Mouse (Mus musculus): ENCODE measurements around the gene Pde3b.
"Not testable (repeated sequence)": the region's sequence is repeated elsewhere in the genome, so short reads cannot be mapped to it uniquely, and the experiment has no call there.

The Pde3b gene

DNA sequence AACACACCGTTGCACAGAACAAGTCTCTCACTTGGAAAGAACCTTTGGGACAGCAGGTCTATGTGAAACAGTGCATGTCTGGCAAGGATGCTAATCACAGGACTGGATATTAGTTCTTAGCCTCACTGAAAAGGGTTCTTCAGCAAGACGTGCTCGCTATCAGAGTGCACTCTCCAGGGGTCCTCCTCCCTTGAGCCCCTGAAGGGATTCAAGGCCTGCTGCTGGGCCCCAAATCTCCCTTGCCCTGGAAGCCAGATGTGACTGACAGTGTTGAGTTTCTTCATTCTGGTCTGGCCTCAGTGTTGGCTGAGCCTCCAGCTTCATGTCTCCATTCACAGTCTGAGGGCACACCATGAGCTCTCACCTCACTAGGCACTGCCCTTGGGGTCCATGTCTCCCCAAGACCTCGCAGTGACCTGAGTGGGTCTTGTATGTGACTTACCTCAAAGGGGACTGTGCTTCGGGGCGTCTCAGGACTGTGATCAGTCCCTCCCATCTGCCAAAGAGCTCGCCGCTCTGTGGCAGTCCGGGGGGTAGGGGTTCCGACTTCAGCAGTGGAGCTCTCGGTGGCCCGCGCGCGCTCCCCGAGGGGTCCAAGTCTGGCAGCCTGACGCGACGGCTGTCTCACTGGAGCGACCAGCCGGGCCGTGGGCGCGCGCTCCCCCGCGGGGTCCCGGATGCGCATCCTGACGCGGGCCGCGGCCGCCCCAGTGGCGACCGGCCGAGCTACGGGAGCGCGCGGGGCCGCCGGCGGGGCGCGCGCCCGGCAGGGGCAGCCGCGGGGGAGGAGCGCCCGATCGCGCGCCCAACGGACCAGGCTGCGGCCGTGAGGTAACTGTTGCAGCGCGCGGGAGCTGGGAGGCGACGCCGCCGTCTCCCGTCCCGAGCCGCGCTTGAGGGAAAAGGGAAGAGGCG lies at the start of gene Pde3b:
TSS of gene Pde3b (plus strand) at position 861 of the 915 bp plus-strand sequence.
- peak; percentile 69 for DNase-seq

DNA sequence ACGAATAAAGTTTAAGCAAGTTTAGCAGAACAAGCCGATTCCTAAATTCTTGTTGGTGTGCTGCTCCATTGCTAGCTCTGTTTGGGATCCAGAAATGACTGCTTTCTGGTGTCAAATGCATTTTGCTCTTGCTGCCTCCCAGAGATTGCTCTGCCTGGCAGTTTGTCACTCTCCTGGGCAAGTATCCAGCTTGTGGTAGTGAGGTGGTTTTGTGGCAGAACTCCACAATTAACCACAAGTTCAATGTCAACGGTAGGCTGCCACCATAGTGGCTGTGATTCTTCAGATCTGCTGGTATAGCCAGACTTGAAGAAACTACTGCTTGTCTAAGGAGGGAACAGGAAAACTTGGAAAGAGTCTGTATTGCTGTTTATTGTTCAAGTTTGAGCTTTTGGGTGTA lies 13.0 kb upstream of the Pde3b start:
- no peak for DNase-seq

DNA sequence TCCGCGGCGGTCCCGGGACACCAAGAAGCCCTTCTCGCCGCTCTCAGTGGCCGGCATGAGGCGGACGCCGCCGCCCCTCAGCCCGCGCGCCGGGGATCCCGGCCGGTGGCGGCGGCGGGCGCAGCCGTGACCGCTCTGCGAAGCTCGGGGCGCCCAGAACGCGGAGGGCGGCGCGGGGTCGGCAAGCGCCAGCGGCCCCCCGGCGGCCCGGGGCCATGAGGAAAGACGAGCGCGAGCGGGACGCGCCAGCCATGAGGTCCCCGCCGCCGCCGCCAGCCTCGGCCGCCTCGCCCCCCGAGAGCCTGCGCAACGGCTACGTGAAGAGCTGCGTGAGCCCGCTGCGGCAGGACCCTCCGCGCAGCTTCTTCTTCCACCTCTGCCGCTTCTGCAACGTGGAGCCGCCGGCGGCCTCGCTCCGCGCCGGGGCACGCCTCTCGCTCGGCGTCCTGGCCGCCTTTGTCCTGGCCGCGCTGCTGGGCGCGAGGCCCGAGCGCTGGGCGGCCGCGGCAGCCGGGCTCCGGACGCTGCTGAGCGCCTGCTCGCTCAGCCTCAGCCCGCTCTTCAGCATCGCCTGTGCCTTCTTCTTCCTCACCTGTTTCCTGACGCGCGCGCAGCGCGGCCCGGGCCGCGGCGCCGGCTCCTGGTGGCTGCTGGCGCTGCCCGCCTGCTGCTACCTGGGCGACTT lies 397 bp downstream of the Pde3b start:
- DNase-seq = peak; percentile 37

DNA sequence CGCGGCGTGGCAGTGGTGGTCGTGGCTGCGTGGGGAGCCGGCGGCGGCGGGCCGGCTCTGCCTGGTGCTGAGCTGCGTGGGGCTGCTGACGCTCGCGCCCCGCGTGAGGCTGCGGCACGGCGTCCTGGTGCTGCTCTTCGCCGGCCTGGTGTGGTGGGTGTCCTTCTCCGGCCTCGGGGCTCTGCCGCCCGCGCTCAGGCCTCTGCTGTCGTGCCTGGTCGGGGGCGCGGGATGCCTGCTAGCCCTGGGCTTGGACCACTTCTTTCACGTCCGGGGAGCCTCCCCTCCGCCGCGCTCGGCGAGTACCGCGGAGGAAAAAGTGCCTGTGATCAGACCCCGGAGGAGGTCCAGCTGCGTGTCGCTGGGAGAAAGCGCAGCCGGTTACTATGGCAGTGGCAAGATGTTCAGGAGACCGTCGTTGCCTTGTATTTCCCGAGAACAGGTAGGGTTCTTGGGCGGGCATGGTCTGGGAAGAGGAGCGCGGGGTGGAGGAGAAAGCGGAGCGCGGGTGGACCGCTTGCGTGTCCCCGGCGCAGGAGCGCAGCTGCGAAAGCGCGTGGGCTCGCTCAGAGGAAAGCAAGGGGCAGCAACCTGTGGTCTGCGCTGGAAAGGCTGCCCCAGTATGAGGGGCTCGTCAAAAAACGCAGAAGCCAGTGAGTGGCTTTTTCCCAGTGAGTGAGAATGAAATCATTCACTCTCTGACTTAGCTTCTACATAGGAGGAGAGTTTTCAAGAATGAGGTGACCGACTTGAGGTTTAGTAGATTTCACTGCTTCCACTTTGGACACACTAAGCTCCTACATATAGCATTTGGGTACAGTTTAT lies 1.2 kb downstream of the Pde3b start:
- DNase-seq = peak; percentile 15

DNA sequence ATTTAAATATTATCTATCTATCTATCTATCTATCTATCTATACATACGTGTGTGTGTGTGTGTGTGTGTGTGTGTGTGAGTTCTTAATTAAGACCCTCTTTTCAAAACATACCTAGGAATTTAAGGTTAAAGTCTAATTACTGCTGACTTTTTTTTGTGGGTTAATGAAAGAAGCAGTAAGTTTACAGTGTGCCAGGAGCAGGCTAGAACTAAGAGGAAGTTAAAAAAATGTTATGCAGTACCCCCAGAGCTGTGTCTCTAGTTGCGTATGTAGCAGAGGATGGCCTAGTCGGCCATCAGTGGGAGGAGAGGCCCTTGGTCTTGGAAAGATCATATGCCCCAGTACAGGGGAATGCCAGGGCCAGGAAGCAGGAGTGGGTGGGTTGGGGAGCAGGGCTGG lies 4.2 kb downstream of the Pde3b start:
- not testable (repeated sequence) for DNase-seq

DNA sequence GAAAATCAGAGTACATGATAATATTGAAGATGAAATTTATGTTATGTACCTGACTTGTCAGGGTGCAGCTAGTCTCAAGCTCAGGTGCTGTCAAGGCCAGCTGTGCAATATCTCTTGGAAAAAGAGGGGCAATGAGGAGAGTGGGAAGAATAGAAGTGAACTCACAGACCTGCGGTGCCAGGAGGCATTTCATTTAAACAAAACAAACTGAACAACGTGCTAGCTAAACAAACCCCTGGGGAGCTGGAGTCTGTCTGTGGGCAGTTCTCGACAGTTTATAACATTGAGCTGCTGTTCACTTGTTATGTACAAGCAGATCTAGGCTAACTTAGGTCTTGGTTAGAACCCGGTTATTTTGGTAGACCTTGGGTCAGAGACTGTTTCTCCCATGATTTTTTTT lies 5.8 kb downstream of the Pde3b start:
- DNase-seq = no peak

DNA sequence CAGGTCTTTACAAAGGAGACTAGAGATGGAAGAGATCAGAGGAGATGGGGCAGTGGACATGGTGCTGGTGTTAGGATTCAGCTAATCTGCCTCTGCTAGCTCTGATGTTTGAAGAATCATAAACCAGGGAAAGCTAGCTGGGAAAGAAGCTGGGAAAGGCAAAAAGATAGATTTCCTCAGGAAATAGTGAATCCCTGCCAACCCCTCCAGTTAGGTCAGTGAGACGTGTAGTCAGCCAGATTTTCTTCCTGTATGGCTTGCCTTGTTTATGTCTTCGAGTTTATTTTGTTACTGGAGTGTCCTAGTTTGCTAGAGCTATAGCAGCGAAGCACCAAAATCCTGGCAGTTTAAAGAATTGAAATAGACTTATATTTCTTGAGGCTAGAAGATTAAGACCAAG lies 7.1 kb downstream of the Pde3b start:
- DNase-seq = no peak

DNA sequence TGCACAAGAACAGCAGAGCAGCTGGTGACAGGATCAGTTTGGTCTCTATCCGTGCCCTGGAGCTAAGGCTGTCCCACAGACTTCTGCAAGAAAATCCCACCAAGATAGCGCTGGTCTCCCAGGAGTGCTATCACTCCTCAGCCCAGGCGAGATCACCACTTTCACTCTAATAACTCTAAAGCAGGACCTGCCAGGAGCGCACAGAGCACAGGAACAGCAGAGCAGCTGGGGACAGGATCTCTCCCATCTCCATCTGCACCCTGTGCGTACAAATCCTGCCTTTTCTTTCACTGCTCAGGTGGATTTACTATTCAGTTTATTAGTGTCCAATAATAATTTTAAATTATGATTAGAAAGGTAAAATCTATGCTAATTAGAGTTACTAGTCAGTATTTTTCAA lies 14.7 kb downstream of the Pde3b start:
- no peak for DNase-seq

DNA sequence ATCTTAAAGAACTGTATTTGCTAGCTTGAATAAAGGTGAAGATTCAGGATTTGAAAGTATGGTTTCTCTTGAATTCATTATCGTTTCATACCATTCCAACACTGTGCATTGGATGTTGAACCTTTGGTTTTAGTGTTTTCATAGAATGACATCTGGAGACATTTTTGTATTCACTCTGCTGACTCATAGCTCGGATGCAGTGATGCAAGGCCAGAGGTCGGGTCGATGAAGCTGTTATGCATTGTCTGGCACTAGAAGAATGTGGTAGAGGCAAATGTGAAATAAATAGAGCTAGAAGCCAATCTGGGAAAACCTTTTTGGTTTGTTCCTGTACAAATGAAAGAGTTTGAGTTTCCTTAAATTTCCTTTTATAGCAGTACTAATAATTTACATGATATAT lies 16.9 kb downstream of the Pde3b start:
- no peak for DNase-seq

DNA sequence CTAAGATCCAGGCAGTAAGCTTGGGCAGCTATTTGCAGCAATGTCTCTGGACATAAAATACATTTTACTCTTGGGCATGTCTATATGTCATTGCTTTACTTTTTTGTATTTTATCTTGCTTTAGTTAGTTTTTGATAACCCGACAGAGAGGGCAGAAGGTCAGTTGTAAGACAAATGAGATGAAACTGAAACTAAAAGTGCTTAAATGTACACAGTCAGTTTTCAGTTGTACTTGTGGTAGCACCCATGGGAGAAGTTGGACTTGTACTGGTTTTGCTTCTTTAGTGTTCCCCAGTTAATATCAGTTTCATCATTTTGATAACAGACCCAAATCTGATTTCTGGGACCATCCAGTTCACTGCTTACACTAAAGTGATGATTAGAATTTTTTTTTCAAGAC lies 24.6 kb downstream of the Pde3b start:
- no peak for DNase-seq

DNA sequence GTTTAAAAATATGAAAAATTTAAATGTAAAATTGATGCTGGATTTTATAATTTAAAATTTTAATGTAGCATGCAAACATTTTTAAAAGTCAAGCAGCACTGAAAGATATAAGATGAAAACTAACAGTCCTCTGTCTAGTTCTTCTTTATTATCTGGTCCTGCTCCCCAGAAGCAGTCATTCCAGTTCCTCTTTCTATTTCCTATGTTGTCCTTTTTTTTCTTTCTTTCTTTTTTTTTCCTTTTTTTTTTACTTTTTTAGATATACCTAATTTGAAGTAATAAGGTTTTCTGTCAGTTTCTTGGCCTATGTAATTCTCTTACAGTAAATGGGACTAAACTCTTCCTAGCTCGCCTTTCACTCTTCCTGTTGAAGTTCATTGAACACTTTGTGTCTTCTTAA lies 25.4 kb downstream of the Pde3b start:
- no peak for DNase-seq

DNA sequence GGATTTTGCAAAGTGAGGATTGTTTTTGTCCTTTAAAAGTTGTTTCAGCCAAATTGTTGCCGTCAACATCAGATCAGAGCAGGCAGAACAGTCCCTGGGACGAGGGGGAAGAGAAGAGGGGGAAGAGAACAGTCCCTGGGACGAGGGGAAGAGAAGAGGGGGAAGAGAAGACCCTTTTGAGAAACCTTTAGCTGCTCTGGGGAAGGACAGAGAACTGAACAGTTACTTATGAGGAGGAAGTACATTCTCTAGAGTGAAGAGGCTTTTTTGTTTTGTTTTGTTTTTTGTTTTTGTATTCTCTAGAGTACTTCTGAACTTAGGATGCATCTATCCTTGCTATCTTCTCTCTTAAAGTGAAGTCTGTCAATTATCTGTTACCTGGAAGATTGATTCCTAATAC lies 37.8 kb downstream of the Pde3b start:
- DNase-seq = no peak

DNA sequence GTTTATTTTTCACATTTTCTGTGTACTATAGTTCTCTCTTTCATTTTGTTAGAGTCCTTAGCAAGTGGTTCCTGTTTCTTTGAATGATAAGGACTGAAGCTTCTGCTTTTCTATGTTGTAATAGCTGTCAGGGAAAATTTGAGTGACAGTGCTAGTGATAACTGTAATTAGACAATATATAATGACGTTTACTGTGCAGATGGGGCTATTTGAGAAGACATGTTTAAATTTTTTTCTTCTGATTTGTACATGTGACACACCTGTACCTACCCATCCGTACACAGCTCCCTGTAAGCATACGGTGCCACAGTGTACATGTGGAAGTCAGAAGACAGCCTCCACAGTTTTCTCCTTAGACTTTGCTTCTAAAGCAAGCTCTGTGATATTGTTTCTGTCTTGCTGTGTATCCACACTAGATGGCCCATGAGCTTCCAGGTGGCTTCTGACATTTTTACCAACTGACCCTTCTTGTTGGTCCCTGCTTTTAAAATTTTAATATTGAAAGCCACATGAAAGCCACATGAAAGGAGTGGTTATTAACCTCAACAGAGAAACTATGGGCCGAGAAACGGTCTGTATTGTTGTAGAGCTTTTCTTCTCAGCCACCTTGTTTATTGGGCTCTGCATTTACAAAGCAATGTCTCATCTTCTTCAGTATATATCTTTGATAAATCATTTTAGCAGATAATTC lies 38.4 kb downstream of the Pde3b start:
- no peak for DNase-seq

DNA sequence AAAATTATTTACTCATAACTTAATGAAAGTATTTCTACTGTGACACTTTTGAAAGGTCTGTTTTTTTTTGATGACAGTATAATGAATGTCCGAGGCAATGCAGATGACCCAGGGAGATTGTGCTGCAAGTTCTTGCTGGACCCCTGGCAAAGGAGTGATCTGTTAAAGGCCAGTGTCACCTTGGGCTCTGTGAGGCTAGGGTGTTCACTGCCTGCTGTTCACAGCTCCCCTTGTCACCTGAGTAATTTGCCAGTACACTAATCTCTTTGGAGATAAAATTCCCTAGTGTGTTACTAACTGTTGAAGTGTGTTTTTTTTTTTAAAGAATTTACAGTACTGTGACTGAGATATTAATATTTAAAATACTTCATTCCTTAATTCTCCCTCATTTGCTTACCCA lies 39.8 kb downstream of the Pde3b start:
- no peak for DNase-seq

DNA sequence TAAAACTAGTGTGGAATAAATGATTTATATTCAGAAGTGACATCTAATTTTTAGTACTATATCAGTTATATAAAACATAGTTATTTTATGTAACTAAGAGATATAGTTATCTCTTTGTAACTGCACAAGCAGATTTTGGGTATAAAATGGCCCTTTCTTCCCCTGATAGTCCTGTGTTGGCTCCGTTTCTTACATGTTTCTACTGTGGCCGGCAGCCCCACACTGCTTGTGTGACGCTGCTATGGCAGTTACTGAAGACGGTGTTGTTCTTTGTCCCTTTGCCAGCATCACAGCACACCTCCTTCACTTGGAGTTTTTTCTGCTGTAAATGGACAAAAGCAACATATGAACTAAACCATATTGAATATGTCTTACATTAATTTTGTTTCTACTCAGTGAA lies 41.8 kb downstream of the Pde3b start:
- no peak for DNase-seq

DNA sequence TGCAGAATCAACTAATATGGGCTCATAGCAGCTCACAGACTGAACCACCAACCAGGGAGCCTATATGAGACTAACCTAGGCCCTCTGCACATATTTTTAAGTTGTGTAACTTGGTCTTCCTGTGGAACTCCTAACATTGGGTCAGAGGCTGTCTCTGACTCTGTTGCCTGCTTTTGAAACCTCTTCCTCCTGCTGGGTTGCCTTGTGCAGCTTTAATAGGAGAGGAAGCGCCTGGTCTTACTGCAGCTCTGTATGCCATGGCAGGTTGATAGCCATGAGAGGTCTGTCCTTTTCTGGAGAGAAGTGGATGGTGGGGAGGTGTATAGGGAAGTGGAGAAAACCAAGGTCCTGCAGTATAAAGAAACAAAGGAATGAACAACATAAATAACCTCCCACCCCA lies 44.8 kb downstream of the Pde3b start:
- no peak for DNase-seq

DNA sequence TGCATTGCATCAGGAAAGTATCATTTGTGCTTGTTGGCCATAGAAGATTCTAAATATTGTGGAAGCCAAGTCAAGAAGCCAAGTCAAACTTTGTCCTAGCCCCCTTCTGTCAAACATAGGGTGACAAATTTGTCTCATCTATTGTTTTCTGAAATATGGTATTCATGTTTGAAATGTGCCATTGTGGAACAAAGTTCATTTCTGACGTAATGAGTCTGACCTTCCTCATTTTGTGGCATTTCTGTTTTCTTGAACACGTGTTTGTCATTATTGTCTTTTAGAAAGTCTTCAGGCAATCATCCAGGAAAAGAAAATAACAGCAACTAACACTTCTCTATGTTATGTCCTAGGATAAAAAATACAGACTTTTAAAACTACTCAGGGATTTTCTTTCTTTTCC lies 46.6 kb downstream of the Pde3b start:
- no peak for DNase-seq

DNA sequence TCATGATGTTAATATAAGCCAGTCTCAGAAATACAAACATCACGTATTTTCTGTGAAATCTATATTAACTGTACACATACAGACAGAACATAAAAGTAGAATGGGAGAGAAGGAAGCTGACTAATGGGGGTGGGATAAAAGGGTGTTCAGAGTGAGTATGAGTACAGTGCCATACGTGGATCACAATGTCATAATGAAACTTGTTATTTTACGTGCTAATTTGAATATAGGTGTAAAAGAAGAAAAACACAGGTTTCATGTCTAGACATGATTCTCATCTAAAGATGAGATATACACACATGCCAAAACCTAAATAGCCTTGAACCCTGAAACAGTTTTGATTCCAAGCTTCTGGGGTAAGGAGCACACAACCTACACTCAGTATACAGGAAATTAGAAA lies 51.3 kb downstream of the Pde3b start:
- DNase-seq = no peak

DNA sequence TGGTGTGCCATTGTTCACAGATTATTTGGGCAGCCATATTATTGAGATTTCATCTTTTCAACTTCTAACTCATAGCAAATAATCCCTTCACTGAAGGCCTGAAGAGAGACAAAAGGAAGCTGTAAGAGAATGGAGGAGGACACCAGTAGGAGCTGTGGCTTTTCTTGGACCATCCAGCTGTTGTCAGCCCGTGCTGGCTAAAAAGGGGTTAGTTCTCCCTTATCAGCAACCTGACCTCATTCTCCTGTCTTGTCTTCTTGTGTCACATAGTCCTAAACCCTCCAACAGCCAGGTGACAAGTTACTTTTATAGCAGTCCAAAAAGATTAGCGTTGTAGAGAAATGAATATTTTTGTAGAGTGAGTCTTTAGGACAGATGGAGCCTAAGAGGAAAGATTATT lies 57.4 kb downstream of the Pde3b start:
- no peak for DNase-seq

DNA sequence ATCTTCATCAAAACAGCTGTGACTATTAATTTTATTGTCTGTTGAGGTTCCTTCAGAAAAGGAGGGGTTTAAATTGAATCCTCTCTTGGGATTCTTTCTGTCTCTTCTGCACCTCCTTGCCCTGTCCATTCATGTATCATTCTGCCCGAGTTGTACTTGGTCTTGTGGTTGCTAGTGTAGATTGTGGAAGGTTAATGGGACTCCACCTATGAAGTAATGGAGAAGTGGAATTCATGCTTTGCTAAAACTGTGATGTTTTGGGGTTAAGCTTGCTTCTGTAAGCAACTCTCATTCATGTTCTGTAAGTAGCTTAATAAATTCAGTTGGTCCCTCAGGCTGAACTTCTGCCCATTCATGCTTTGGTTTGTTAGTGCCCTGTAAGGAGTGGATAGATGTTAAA lies 59.8 kb downstream of the Pde3b start:
- DNase-seq = no peak

DNA sequence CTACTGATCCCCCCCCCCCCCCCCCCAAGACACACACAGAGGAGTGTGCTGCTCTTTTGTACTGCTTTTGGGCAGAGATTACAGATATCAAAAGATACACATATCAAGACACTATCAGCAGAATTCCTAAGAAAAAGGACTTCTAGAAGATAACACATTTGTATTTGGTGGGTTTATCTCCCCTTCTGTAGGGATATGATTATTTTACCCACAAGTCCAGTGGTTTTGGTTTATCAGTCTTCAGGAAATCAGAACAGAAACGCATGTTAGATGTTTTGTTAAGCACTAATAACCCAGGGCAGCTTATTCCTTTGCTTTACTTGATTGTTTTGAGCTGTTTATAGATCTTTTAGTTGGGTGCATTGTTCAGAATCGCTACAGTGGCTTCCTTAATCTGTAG lies 62.8 kb downstream of the Pde3b start:
- no peak for DNase-seq

DNA sequence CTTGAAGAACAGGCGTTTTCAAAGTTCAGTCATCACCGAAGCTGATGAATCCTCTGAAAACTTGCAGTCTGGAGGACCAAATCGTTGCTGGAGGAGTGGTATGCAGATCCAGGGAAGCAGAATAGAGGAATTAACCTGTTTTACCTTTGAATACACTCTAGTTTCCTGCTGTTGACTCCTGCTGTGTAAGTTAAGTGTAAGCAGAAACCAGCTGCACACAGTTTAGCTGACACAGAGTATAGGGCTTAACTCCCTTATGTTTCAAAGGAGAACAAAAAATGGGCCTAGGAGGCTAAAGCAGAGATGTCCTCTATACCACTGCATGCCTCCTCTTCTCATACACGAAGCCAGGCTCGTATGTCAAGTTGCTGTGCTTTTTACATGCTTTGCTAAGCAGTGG lies 63.8 kb downstream of the Pde3b start:
- no peak for DNase-seq

DNA sequence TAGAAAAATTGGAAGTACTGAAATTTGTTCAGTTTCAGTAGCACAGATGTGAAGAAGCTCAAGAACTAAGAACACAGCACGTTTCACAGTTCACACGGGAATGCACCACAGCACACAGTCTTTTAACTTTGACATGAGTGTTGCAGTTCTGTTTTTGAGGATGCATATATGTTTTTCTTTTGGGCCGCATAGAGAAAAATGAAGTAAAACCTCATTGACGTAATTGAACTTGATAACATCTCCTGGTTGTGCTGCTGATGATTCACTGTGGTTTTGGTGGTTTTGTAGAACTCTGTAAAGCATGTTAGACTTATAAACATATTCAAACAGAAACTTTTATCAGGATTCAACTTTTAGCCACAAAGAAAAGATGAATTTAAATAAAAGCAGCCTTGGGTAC lies 64.7 kb downstream of the Pde3b start:
- DNase-seq = no peak
